Mouse (Mus musculus) lung, adult 2 months (tissue): Measurements from ENCODE around the gene Nbeal2.

Source experiments
- CTCF ChIP-seq: fragments of 200-500 bp; IDR thresholded peaks from 2 replicates; pipeline ENCODE4 v1.5.1; 2011; ENCODE audit warnings: mild to moderate bottlenecking, low read length, control low read depth; ENCODE audit not compliant: insufficient read depth
- POLR2A ChIP-seq: fragments of 200-500 bp; IDR thresholded peaks from 2 replicates; pipeline ENCODE4 v1.6.1; 2011; ENCODE audit warnings: low read depth, mild to moderate bottlenecking, control low read depth, low read length, borderline replicate concordance; ENCODE audit errors: extremely low read depth

GRCm38 (mm10) chr9:110655651-110656007 lies 1.7 kb upstream of the Nbeal2 start:
- no peak for TF ChIP-seq CTCF
- no peak for TF ChIP-seq POLR2A
